29 mouse cellular contexts compared by ENCODE assay signal in the genomic region with DNA sequence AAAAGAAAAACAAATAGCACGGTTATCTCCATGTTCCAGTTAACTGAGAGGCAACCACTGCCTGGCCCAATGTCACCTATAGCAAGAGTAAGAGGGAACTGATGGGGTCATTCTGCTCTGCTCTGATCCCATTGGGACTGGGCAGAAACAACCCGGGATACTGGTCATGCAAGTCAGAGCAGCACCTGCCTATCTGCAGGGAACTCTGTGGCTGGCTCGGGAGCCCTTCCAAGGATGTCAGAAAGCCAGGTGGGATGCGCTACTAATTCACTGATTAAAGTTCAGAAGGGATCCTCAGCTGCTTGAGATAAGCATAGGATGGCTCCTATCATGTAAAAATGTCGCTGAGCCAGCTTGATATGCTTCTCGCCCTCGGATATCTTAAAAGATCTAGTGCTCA.
DNase-seq lines count a peak whose midpoint lies in the region; ATAC-seq and TF ChIP-seq lines count a peak whose summit lies in the region.
"Had no signal": no experiment of that assay in that cellular context is flagged by ENCODE, and none has a peak within 500 bp of the region (broad histone marks: within the 10 kb centered on the region; RNA-seq: fewer than 3 reads in every experiment).

No protein-coding gene starts in this region.

- H3K4me2 ChIP-seq in heart, embryonic 13.5 days: peak overlapping the region; percentile 50
- H3K4me2 ChIP-seq in intestine, postnatal 0 days (replicated peaks; ENCODE audit: low read depth): peak overlapping the region; percentile 45
- H3K4me2 ChIP-seq: hindbrain, embryonic 13.5 days; limb, embryonic 15.5 days; liver, embryonic 13.5 days; midbrain, embryonic 12.5 days; neural tube, embryonic 13.5 days had no signal

- H3K4me3 ChIP-seq in heart, embryonic 13.5 days: no peak overlapping the region
- no peak overlapping the region for H3K4me3 ChIP-seq in intestine, postnatal 0 days (ENCODE audit: low read depth, low read length)
- H3K4me3 ChIP-seq: hindbrain, embryonic 13.5 days; layer of hippocampus, adult 2 months; limb, embryonic 10.5 days; limb, embryonic 15.5 days; liver, embryonic 13.5 days; megakaryocyte, embryonic 14.5 days; midbrain, embryonic 12.5 days; neural tube, embryonic 13.5 days had no signal

- no peak for TF ChIP-seq CTCF in intestine, postnatal 0 days (IDR thresholded peaks at IDR 0.05; ENCODE audit: low read depth)

- H3K9me3 ChIP-seq in heart, embryonic 13.5 days: peaks cover 4% of the 10 kb centered on the region; the same call in 1 of the 2 replicates
- no peaks in the 10 kb centered on the region for H3K9me3 ChIP-seq in intestine, postnatal 0 days (ENCODE audit: control insufficient read depth)
- H3K9me3 ChIP-seq: limb, embryonic 10.5 days; limb, embryonic 15.5 days; liver, embryonic 13.5 days; midbrain, embryonic 12.5 days; neural tube, embryonic 13.5 days had no signal

- H3K4me1 ChIP-seq in heart, embryonic 13.5 days: peaks cover 9% of the 10 kb centered on the region
- no peaks in the 10 kb centered on the region for H3K4me1 ChIP-seq in intestine, postnatal 0 days (replicated peaks; ENCODE audit: control insufficient read depth, insufficient read depth, low read length)
- H3K4me1 ChIP-seq: hindbrain, embryonic 13.5 days; limb, embryonic 15.5 days; liver, embryonic 13.5 days; megakaryocyte, embryonic 14.5 days; midbrain, embryonic 12.5 days; neural tube, embryonic 13.5 days had no signal

- H3K27ac ChIP-seq in heart, embryonic 13.5 days (replicated peaks): no peak overlapping the region
- no peak overlapping the region for H3K27ac ChIP-seq in intestine, postnatal 0 days (ENCODE audit: low read depth, low read length)
- H3K27ac ChIP-seq: hindbrain, embryonic 13.5 days; layer of hippocampus, adult 2 months; limb, embryonic 10.5 days; limb, embryonic 15.5 days; liver, embryonic 13.5 days; midbrain, embryonic 12.5 days; neural tube, embryonic 13.5 days had no signal

- ATAC-seq in heart, embryonic 13.5 days (ENCODE audit: extremely low read depth, insufficient number of reproducible peaks, low FRiP score, low TSS enrichment): no peak
- ATAC-seq in intestine, postnatal 0 days: no peak
- ATAC-seq: activated CD4-positive, CD25-positive, alpha-beta regulatory T cell, adult 4 months; forebrain, embryonic 14.5 days; lung, postnatal 0 days had no signal

- H3K27me3 ChIP-seq in heart, embryonic 13.5 days (replicated peaks): no peaks in the 10 kb centered on the region
- no peaks in the 10 kb centered on the region for H3K27me3 ChIP-seq in intestine, postnatal 0 days (replicated peaks; ENCODE audit: control insufficient read depth, insufficient read depth, low read length)
- H3K27me3 ChIP-seq: hindbrain, embryonic 13.5 days; liver, embryonic 13.5 days; megakaryocyte, embryonic 14.5 days; midbrain, embryonic 12.5 days; neural tube, embryonic 13.5 days had no signal

- H3K9ac ChIP-seq in heart, embryonic 13.5 days: no peak overlapping the region
- no peak overlapping the region for H3K9ac ChIP-seq in intestine, postnatal 0 days (ENCODE audit: low read depth, low read length)
- H3K9ac ChIP-seq: hindbrain, embryonic 13.5 days; limb, embryonic 15.5 days; liver, embryonic 13.5 days; midbrain, embryonic 12.5 days; neural tube, embryonic 13.5 days had no signal

- 40% methylated on average over 7 of the region's 7 CpGs for WGBS in heart, embryonic 13.5 days
- 35% methylated on average over 7 of the region's 7 CpGs for WGBS in intestine, postnatal 0 days

- DNase-seq in heart, adult 11 months: no peak
- DNase-seq in urinary bladder, postnatal 36 days (ENCODE audit: low spot score in 2 of 2): peak; percentile 24 to 35
- no peak for DNase-seq in urinary bladder, postnatal 4 days (ENCODE audit: low spot score in 2 of 2)
- DNase-seq in layer of hippocampus, adult 9-10 months (ENCODE audit: low spot score): no peak
- DNase-seq in thymus, postnatal 36 days: no peak
- DNase-seq: adrenal gland, adult 2 months; B cell, adult 2 months; cerebellum, adult 8-10 months; cerebellum, postnatal 25 days; gastrocnemius, postnatal 25 days; heart, postnatal 36 days; kidney, adult 2 months; kidney, postnatal 36 days; liver, embryonic 13.5 days; lung, adult 18-20 months; lung, postnatal 4 days; right cerebral cortex, postnatal 4 days had no signal

- H3K36me3 ChIP-seq in heart, embryonic 13.5 days: no peaks in the 10 kb centered on the region
- H3K36me3 ChIP-seq in intestine, postnatal 0 days (ENCODE audit: control insufficient read depth, insufficient read depth): no peaks in the 10 kb centered on the region
- H3K36me3 ChIP-seq: hindbrain, embryonic 13.5 days; limb, embryonic 10.5 days; limb, embryonic 15.5 days; liver, embryonic 13.5 days; midbrain, embryonic 12.5 days; neural tube, embryonic 13.5 days had no signal

Comparison
In these comparisons a context has a peak if more than half of its experiments do, and no peak if none do; other contexts are left out.
1. DNase-seq: peak in urinary bladder, postnatal 36 days (2 of 2); none in heart, adult 11 months (single experiment), urinary bladder, postnatal 4 days (0 of 2), layer of hippocampus, adult 9-10 months (single experiment) and thymus, postnatal 36 days (0 of 2).